Mouse (Mus musculus) spleen, adult 2 months (tissue): ENCODE measurements around the gene Lgals8.

Experiments used
- CTCF ChIP-seq: fragments of 200-500 bp; IDR thresholded peaks from 2 replicates; pipeline ENCODE4 v1.5.1; 2011; ENCODE audit warnings: mild to moderate bottlenecking, inconsistent platforms; ENCODE audit not compliant: insufficient read depth, insufficient read length, insufficient replicate concordance; ENCODE audit errors: extremely low read depth
- POLR2A ChIP-seq: fragments of 200-500 bp; IDR thresholded peaks from 2 replicates; pipeline ENCODE4 v1.6.1; 2011; ENCODE audit warnings: low read depth, low read length, inconsistent platforms

- TF ChIP-seq CTCF, result no peak
- TF ChIP-seq POLR2A, result no peak
Observed at GRCm38 (mm10) chr13:12511189-12511965, 46.6 kb upstream of the Lgals8 start.
